Mouse (Mus musculus): Measurements from ENCODE around the gene Pom121.

- no peak for TF ChIP-seq GATA1 (IDR thresholded peaks at IDR 0.05; ENCODE audit: borderline replicate concordance, low read length)
- no peak for TF ChIP-seq CTCF (IDR thresholded peaks at IDR 0.05; ENCODE audit: low read depth, low read length)
Observed at GRCm38 (mm10) chr5:135405437-135405836, 11.1 kb upstream of the Pom121 start.
